In the genomic region with DNA sequence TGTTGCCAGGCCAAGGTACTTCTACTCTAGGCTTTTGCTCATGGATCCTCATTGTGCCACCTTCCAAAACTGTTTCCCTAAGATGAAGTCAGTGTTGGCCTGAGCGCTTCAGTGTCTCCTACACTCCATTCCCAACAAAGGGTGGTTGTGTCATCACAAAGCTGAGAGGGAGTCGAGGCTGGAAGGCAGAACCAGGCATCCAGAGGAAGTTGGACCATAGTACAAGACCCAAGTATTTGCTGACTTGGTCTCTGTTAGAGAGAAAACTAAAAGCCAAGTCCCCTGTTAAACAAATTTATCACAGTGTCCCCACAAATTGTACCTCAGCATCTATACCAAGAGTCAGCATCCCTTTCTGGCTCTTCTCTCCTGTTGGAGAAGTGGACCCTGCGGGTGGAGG, we compare ENCODE assay signal across 12 mouse cellular contexts. TPM values are rescaled to one million over a fixed set of nuclear protein-coding genes. Genes with fewer than 3 reads are reported as not detected.
DNase-seq lines count a peak whose midpoint lies in the region; ATAC-seq and TF ChIP-seq lines count a peak whose summit lies in the region.
"Had no signal": no experiment of that assay in that cellular context is flagged by ENCODE, and none has a peak within 500 bp of the region (broad histone marks: within the 10 kb centered on the region; RNA-seq: fewer than 3 reads in every experiment).

A gene (minus strand): TSS at position 101 of the 400 bp plus-strand sequence.

- H3K4me3 ChIP-seq in cerebellum, adult 2 months (replicated peaks; ENCODE audit: insufficient read depth, low read depth, low read length), result no peak within 1 kb of the TSS
- no peak within 1 kb of the TSS for H3K4me3 ChIP-seq in lung, embryonic 15.5 days
- no peak within 1 kb of the TSS for H3K4me3 ChIP-seq in forebrain, embryonic 15.5 days
- no peak within 1 kb of the TSS for H3K4me3 ChIP-seq in macrophage (ENCODE audit: inconsistent target)
- H3K4me3 ChIP-seq: gastrocnemius, adult 2 months had no signal

- peaks cover 21% of the 10 kb centered on the region for H3K36me3 ChIP-seq in lung, embryonic 15.5 days
- H3K36me3 ChIP-seq in forebrain, embryonic 15.5 days, result peaks cover 12% of the 10 kb centered on the region
- H3K36me3 ChIP-seq in macrophage (ENCODE audit: inconsistent target), result peaks cover 11% of the 10 kb centered on the region; the same call in 1 of the 2 replicates

- peaks cover 15% of the 10 kb centered on the region for H3K79me2 ChIP-seq in macrophage (ENCODE audit: inconsistent target)

- no peak within 1 kb of the TSS for H3K4me2 ChIP-seq in lung, embryonic 15.5 days
- no peak within 1 kb of the TSS for H3K4me2 ChIP-seq in forebrain, embryonic 15.5 days (replicated peaks)

- no peak within 1 kb of the TSS for H3K27ac ChIP-seq in cerebellum, adult 2 months (ENCODE audit: insufficient read depth, low read length)
- H3K27ac ChIP-seq in lung, embryonic 15.5 days, result no peak within 1 kb of the TSS
- H3K27ac ChIP-seq in forebrain, embryonic 15.5 days (replicated peaks), result no peak within 1 kb of the TSS
- H3K27ac ChIP-seq in macrophage, result no peak within 1 kb of the TSS
- H3K27ac ChIP-seq: gastrocnemius, adult 2 months had no signal

- no peak for ATAC-seq in lung, embryonic 15.5 days (ENCODE audit: borderline replicate concordance, extremely low read depth, low FRiP score, low TSS enrichment)
- ATAC-seq in forebrain, embryonic 15.5 days (replicated peaks), result no peak
- ATAC-seq: intestine, embryonic 16.5 days had no signal

- no peak within 1 kb of the TSS for H3K9ac ChIP-seq in lung, embryonic 15.5 days
- H3K9ac ChIP-seq in forebrain, embryonic 15.5 days (replicated peaks), result no peak within 1 kb of the TSS

- no peak for TF ChIP-seq CTCF in cerebellum, adult 2 months (IDR thresholded peaks at IDR 0.05; ENCODE audit: borderline replicate concordance, insufficient read depth, low read depth, low read length)

- peaks cover 26% of the 10 kb centered on the region for H3K4me1 ChIP-seq in cerebellum, adult 2 months (ENCODE audit: control insufficient read depth, insufficient read depth, low read length)
- peaks cover 9% of the 10 kb centered on the region for H3K4me1 ChIP-seq in lung, embryonic 15.5 days
- peaks cover 13% of the 10 kb centered on the region for H3K4me1 ChIP-seq in forebrain, embryonic 15.5 days

- DNase-seq in cerebellum, adult 2 months, result no peak
- no peak for DNase-seq in cerebellum, postnatal 4 days (ENCODE audit: low spot score in 2 of 2)
- no peak for DNase-seq in lung, postnatal 25 days (ENCODE audit: low spot score)
- DNase-seq in heart, postnatal 25 days (ENCODE audit: low spot score), result no peak
- no peak for DNase-seq in ovary, postnatal 36 days (ENCODE audit: low spot score)
- DNase-seq: cerebellum, postnatal 10 days; gastrocnemius, adult 2 months; thymus, postnatal 25 days had no signal

- no peak for TF ChIP-seq POLR2A in cerebellum, adult 2 months (IDR thresholded peaks at IDR 0.05; ENCODE audit: borderline replicate concordance, insufficient read depth, low read length)

- intact Hi-C loops in heart, postnatal 25 days (cut with DNase I), result no loop called here

- WGBS in cerebellum, adult 2 months, result 93% methylated on average over 3 of the region's 3 CpGs
- 89% methylated on average over 3 of the region's 3 CpGs for WGBS in lung, embryonic 15.5 days
- WGBS in forebrain, embryonic 15.5 days, result 88% methylated on average over 3 of the region's 3 CpGs
- WGBS in macrophage (ENCODE audit: missing documents), result 94% methylated on average over 3 of the region's 3 CpGs

- H3K27me3 ChIP-seq in cerebellum, adult 2 months (ENCODE audit: control insufficient read depth, insufficient read depth, low read length), result no peaks in the 10 kb centered on the region
- H3K27me3 ChIP-seq in lung, embryonic 15.5 days, result no peaks in the 10 kb centered on the region
- H3K27me3 ChIP-seq in forebrain, embryonic 15.5 days, result no peaks in the 10 kb centered on the region

- H3K9me3 ChIP-seq in lung, embryonic 15.5 days, result no peaks in the 10 kb centered on the region
- no peaks in the 10 kb centered on the region for H3K9me3 ChIP-seq in forebrain, embryonic 15.5 days

RNA-seq across cellular contexts. Expression of the gene that starts here (rescaled TPM):
- polyA plus RNA-seq in cerebellum, adult 2 months (2012; rRNA removed), result 12.4 and 13.0 TPM in 2 replicates
- polyA plus RNA-seq in lung, embryonic 15.5 days (2015; fragmentation: Nextera tagmentation; extraction: Ambion mirVana), result 10.3 and 12.1 TPM in 2 replicates
- 14.6 and 15.9 TPM in 2 replicates for polyA plus RNA-seq in forebrain, embryonic 15.5 days (2015; fragmentation: Nextera tagmentation; extraction: Ambion mirVana)
- 10 to 100 TPM in 21 of 26 experiments, 1 to 10 TPM in 5; 4.9 to 46.1 (median 17.6) TPM for total RNA-seq in macrophage (2018; cell fraction: chromatin; rRNA removed)
- 10 to 100 TPM in 24 of 26 experiments, 1 to 10 TPM in 2; 8.6 to 24.5 (median 14.6) TPM for total RNA-seq in macrophage (2018; cell fraction: cytosol; rRNA removed)
- 10 to 100 TPM in 25 of 26 experiments, 1 to 10 TPM in 1; 9.0 to 32.8 (median 20.7) TPM for total RNA-seq in macrophage (2018; cell fraction: nucleus; rRNA removed)
- 10.6 to 11.9 TPM (median 10.9 TPM) in 3 replicates for polyA plus RNA-seq in macrophage (2018)
- 1 to 10 TPM; 7.3 to 7.8 TPM for total RNA-seq in heart, postnatal 25 days (2021)
